Mouse (Mus musculus) erythroblast, embryonic 14.5 days (primary cell): ENCODE data around the gene Glmp. TPM values are rescaled to one million over a fixed set of nuclear protein-coding genes. Genes with fewer than 3 reads are reported as not detected.
"Not testable (repeated sequence)": the region's sequence is repeated elsewhere in the genome, so short reads cannot be mapped to it uniquely, and the experiment has no call there.

ENCODE experiments used
- H3K27me3 ChIP-seq: 2 replicates; pipeline ENCODE4 v1.6.1; 2012; ENCODE audit warnings: inconsistent platforms; ENCODE audit not compliant: control insufficient read depth
- H3K36me3 ChIP-seq: 2 replicates; pipeline ENCODE4 v1.6.1; 2012; ENCODE audit warnings: mild to moderate bottlenecking, inconsistent platforms; ENCODE audit not compliant: control insufficient read depth
- H3K4me1 ChIP-seq: 2 replicates; pipeline ENCODE4 v1.6.1; 2012; ENCODE audit warnings: inconsistent platforms; ENCODE audit not compliant: control insufficient read depth
- H3K4me3 ChIP-seq: replicated peaks from 2 replicates; pipeline ENCODE3; 2012; ENCODE audit warnings: moderate library complexity, mild to moderate bottlenecking, inconsistent platforms
- H3K9me3 ChIP-seq: 2 replicates; pipeline ENCODE4 v1.6.1; 2012; ENCODE audit warnings: low read length, inconsistent platforms, mixed read lengths; ENCODE audit not compliant: control insufficient read depth
- GATA1 ChIP-seq: IDR thresholded peaks from 2 replicates; pipeline ENCODE4 v1.6.1; 2012; ENCODE audit warnings: low read length, inconsistent platforms, mixed read lengths
- TAL1 ChIP-seq: IDR thresholded peaks from 3 replicates; pipeline ENCODE4 v1.6.1; 2012; ENCODE audit warnings: low read length, inconsistent platforms, mixed read lengths
- polyA plus RNA-seq: library from polyadenylated mRNA; stranded (reverse); fragments of >175 nt; gene quantifications from 2 replicates; pipeline ENCODE4 v1.2.3, GENCODE M21; 2012

Glmp gene
- polyA plus RNA-seq, 1 experiment, result 4.4 TPM

GRCm38 (mm10) chr3:88291970-88292369 lies 32.9 kb upstream of the Glmp start:
- TF ChIP-seq GATA1 (no peak), TAL1 (no peak)

GRCm38 (mm10) chr3:88295272-88295671 lies 29.6 kb upstream of the Glmp start:
- Histone ChIP-seq H3K4me1 (peaks cover 40% of the 10 kb centered on the region), H3K36me3 (peaks cover 18% of the 10 kb centered on the region), H3K4me3 (peak overlapping the region; percentile 79)
- H3K27me3 ChIP-seq, H3K9me3 ChIP-seq: not testable (repeated sequence)

More at GRCm38 (mm10) chr3:88291970-88292369, 32.9 kb upstream of the Glmp start:
- Histone ChIP-seq H3K36me3 (no peaks in the 10 kb centered on the region; the same call in 1 of the 2 replicates), H3K4me1 (peaks cover 15% of the 10 kb centered on the region), H3K27me3 (no peaks in the 10 kb centered on the region), H3K9me3 (no peaks in the 10 kb centered on the region), H3K4me3 (no peak overlapping the region)

DNA sequence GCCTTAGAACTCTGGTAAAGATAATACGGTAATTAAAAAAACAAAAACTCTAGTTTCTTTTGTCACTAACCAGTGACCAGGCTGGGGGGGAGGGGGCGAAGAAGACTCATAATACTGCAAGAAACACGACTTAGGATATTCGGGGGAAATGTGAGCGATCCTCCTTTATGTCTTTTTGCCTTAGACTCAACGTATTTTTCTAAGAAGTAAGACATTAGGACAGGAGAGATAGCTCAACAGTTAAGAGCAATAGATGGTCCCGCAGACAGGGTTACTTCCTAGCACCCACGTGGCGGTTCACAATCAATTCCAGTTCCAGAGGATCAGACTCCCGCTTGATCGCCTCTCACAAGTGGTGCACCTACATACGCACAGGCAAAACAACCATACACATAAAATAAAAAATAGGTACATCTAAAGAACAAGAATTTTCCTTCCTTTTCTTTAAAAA lies 28.7 kb upstream of the Glmp start:
- peak overlapping the region; percentile 79 for H3K4me3 ChIP-seq
- no peaks in the 10 kb centered on the region for H3K27me3 ChIP-seq
- H3K4me1 ChIP-seq, result peaks cover 40% of the 10 kb centered on the region
- TF ChIP-seq GATA1, result no peak
- no peak for TF ChIP-seq TAL1
- H3K9me3 ChIP-seq, result no peaks in the 10 kb centered on the region
- peaks cover 27% of the 10 kb centered on the region for H3K36me3 ChIP-seq

GRCm38 (mm10) chr3:88296561-88297318 lies 28.1 kb upstream of the Glmp start, which contains the start of the genes Tsacc and Cct3:
TSS of gene Tsacc (minus strand) at chr3:88296999.
TSS of gene Cct3 (plus strand) at chr3:88297116.
- Histone ChIP-seq H3K4me3 (peak within 1 kb of the TSS; percentile 79), H3K27me3 (no peaks in the 10 kb centered on the region), H3K36me3 (peaks cover 33% of the 10 kb centered on the region), H3K4me1 (peaks cover 40% of the 10 kb centered on the region), H3K9me3 (no peaks in the 10 kb centered on the region)
- peak; percentile 18; the same call in 1 of the 2 replicates for TF ChIP-seq GATA1
- TF ChIP-seq TAL1, result no peak

DNA sequence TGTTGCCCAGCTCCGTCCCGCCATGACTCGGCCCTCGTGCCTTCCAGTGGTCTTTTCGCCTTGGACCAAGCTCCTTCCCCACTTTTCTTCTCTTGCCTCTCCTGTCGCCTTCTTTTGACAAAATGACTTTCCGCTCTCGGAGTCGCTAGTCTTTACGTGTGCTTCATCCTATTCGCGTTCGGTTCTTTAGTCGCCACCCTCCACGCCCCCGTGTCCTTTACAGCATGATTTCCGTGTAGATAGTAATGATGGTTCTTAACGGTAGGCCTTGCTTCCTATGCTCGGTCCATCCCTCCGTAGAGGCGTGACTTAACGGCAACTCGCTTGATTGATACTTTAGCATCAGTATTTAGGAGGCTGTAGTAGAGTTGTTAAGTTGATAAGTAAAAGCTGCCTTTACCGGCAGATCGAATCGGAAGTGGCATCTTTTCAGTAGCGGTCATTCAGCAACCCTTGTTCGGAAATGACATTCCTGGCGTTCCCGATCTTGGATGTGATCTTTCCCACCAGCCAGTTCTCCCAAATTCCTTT lies 27.4 kb upstream of the Glmp start:
- Histone ChIP-seq H3K36me3 (peaks cover 39% of the 10 kb centered on the region), H3K4me1 (peaks cover 40% of the 10 kb centered on the region), H3K9me3 (no peaks in the 10 kb centered on the region), H3K4me3 (peak overlapping the region; percentile 79), H3K27me3 (no peaks in the 10 kb centered on the region)
- TF ChIP-seq TAL1 (no peak), GATA1 (no peak)

DNA sequence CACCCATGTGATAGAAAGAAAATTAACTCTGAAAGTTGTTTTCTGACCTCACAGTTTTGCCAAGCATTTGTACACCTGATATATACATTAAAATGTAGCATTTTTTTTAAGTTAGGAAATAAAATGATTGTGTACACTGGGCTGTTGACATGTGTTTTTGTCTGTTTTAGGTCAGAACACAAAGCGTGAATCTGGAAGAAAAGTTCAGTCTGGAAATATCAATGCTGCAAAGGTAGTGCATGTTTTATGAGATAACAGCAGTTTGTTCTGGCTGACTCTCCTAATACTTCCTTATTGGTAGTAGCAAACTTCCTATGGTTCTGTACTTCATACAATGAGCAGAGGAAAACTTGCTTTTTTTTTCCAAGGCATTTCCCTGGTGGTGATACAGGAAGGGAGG lies 25.7 kb upstream of the Glmp start:
- no peaks in the 10 kb centered on the region for H3K27me3 ChIP-seq
- no peak for TF ChIP-seq TAL1
- no peak for TF ChIP-seq GATA1
- H3K4me1 ChIP-seq, result peaks cover 40% of the 10 kb centered on the region
- H3K4me3 ChIP-seq, result no peak overlapping the region
- peaks cover 57% of the 10 kb centered on the region for H3K36me3 ChIP-seq
- no peaks in the 10 kb centered on the region for H3K9me3 ChIP-seq

DNA sequence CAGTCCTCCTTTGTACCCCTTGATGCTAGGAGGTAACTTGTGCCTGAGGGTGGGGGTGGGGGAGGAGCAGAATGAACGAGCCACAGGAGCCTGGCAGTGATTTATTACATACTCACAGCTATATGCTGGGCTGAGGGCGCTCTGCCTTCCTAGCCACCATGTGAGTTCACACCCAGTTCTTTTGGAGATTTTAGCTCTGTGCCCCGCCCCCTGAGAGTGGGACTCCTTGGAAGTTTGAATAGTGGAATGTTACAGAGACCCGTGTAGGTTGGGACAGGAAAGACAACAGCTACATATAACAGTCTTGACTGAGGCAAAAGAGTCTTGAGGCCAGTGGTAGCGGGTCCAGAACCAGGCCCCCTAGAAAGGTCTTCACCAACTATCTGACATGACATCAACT lies 4.1 kb downstream of the Glmp start:
- Histone ChIP-seq H3K27me3 (peaks cover 5% of the 10 kb centered on the region), H3K9me3 (peaks cover 6% of the 10 kb centered on the region), H3K36me3 (peaks cover 42% of the 10 kb centered on the region), H3K4me1 (peaks cover 46% of the 10 kb centered on the region), H3K4me3 (no peak overlapping the region)
- TF ChIP-seq TAL1, result no peak
- TF ChIP-seq GATA1, result no peak

GRCm38 (mm10) chr3:88331282-88331681 lies 6.5 kb downstream of the Glmp start:
- H3K9me3 ChIP-seq, result peaks cover 6% of the 10 kb centered on the region
- H3K36me3 ChIP-seq, result peaks cover 38% of the 10 kb centered on the region
- H3K4me3 ChIP-seq, result no peak overlapping the region
- H3K27me3 ChIP-seq, result peaks cover 5% of the 10 kb centered on the region
- TF ChIP-seq GATA1 (no peak), TAL1 (no peak)
- H3K4me1 ChIP-seq, result peaks cover 42% of the 10 kb centered on the region

DNA sequence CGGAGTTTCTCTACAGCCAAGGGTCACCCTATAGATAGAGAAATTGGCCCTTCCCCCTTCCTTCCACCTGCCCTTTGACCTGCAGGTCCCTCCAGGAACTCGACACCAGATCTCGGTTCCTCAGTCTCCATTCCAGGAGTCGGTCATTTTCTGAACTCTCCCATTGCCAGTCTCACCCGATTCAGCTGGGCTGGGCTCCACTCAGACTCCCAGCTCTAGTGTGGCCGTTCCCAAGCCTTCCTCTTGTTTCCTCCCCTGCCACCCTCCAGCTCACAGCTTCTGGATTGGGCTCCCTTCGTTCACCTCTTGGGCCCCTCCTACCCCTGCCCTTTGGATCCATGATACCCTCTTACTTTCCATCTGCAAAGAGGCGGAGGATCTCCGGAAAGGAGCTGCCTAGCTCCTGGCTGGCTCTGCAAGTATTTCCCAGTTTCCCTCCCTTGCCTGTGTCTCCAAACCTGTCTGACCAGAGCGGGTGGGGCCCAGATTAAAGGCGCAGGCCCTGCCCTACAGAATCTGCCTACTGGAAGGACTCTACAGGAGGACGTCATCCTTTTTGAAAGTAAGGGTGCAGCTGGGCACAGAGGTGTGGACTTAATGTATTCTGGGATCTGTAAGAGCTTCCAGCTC lies 9.3 kb downstream of the Glmp start:
- H3K4me1 ChIP-seq, result peaks cover 60% of the 10 kb centered on the region
- H3K27me3 ChIP-seq, result peaks cover 5% of the 10 kb centered on the region
- H3K4me3 ChIP-seq, result peak overlapping the region; percentile 78
- peaks cover 6% of the 10 kb centered on the region for H3K9me3 ChIP-seq
- TF ChIP-seq GATA1 (no peak), TAL1 (no peak)
- H3K36me3 ChIP-seq, result peaks cover 28% of the 10 kb centered on the region
